In genomic region chrX:98375437-98375836, GRCm38 (mm10) we compare ENCODE assay signal across 14 mouse cellular contexts.
DNase-seq lines count a peak whose midpoint lies in the region; ATAC-seq lines count a peak whose summit lies in the region.
"Had no signal": no experiment of that assay in that cellular context is flagged by ENCODE, and none has a peak within 500 bp of the region (broad histone marks: within the 10 kb centered on the region; RNA-seq: fewer than 3 reads in every experiment).

No protein-coding gene starts in this region.

- intact Hi-C loops in gastrocnemius, postnatal 14 days (cut with DNase I; ENCODE audit: low total_unique reads): no loop called here

- H3K4me2 ChIP-seq in heart, embryonic 11.5 days: no peak overlapping the region
- H3K4me2 ChIP-seq: midbrain, embryonic 12.5 days had no signal

- no peak for ATAC-seq in heart, embryonic 11.5 days (replicated peaks; ENCODE audit: insufficient number of reproducible peaks, low FRiP score, low TSS enrichment)

- DNase-seq in heart, adult 18-20 months: peak; percentile 17 to 25
- DNase-seq in ZHBTc4 (ENCODE audit: low read depth, low spot score) (peak; percentile 2), MN1 (ENCODE audit: low spot score) (no peak)
- DNase-seq in gastrocnemius, postnatal 14 days: peak; percentile 34
- DNase-seq in ovary, postnatal 36 days (ENCODE audit: low spot score): peak; percentile 18
- DNase-seq in cerebellum, adult 11 months: no peak
- DNase-seq: cerebellum, postnatal 25 days; kidney, postnatal 14 days; lung, postnatal 36 days; right cerebral cortex, postnatal 4 days had no signal

- H3K36me3 ChIP-seq in heart, embryonic 11.5 days (ENCODE audit: control insufficient read depth, insufficient read depth, low read length): no peaks in the 10 kb centered on the region
- H3K36me3 ChIP-seq: limb, embryonic 10.5 days; midbrain, embryonic 12.5 days had no signal

- H3K9me3 ChIP-seq in heart, embryonic 11.5 days (replicated peaks; ENCODE audit: control insufficient read depth, low read length): no peaks in the 10 kb centered on the region
- H3K9me3 ChIP-seq: limb, embryonic 10.5 days; midbrain, embryonic 12.5 days had no signal

- H3K27me3 ChIP-seq in heart, embryonic 11.5 days (ENCODE audit: control insufficient read depth, insufficient read depth, low read length): no peaks in the 10 kb centered on the region
- H3K27me3 ChIP-seq: midbrain, embryonic 12.5 days had no signal

- no peak overlapping the region for H3K4me3 ChIP-seq in heart, embryonic 11.5 days (ENCODE audit: low read depth, low read length)
- H3K4me3 ChIP-seq: limb, embryonic 10.5 days; midbrain, embryonic 12.5 days had no signal

- H3K4me1 ChIP-seq in heart, embryonic 11.5 days (ENCODE audit: control insufficient read depth, insufficient read depth, low read length): no peaks in the 10 kb centered on the region
- H3K4me1 ChIP-seq: limb, embryonic 10.5 days; midbrain, embryonic 12.5 days had no signal

- no peak overlapping the region for H3K9ac ChIP-seq in heart, embryonic 11.5 days (ENCODE audit: low read depth, low read length)
- H3K9ac ChIP-seq: liver, embryonic 14.5 days; midbrain, embryonic 12.5 days had no signal

- H3K27ac ChIP-seq in heart, embryonic 11.5 days (ENCODE audit: low read depth, low read length): no peak overlapping the region
- H3K27ac ChIP-seq: limb, embryonic 10.5 days; liver, embryonic 14.5 days; midbrain, embryonic 12.5 days had no signal

Comparison
In these comparisons a context has a peak if more than half of its experiments do, and no peak if none do; other contexts are left out.
1. DNase-seq: peak in heart, adult 18-20 months (2 of 2), ZHBTc4 (single experiment), gastrocnemius, postnatal 14 days (single experiment) and ovary, postnatal 36 days (single experiment); none in cerebellum, adult 11 months (single experiment) and MN1 (single experiment).